Mouse (Mus musculus): Measurements from ENCODE around the gene Nfatc2.

GRCm38 (mm10) chr2:168514131-168514530, 87.3 kb downstream of the Nfatc2 start:
- no peak for TF ChIP-seq CTCF (conservative IDR thresholded peaks at IDR 0.05; ENCODE audit: low read length)
- TF ChIP-seq POU5F1 (IDR thresholded peaks at IDR 0.05; ENCODE audit: borderline replicate concordance, low read length) = no peak
- no peak for TF ChIP-seq NANOG (IDR thresholded peaks at IDR 0.05; ENCODE audit: borderline replicate concordance, low read length)
